Mouse (Mus musculus) MEL (cell line): ENCODE data around the gene Herpud2. TPM values are rescaled to one million over a fixed set of nuclear protein-coding genes. Genes with fewer than 3 reads are reported as not detected.

Source experiments
- DNase-seq: peaks from one replicate; pipeline ENCODE4 v3.0.0; 2011; ENCODE audit warnings: low read depth, low spot score
- H3K27ac ChIP-seq: 2 replicates; pipeline ENCODE4 v1.5.1; 2012; ENCODE audit warnings: low read depth, mild to moderate bottlenecking, control low read depth, low read length, moderate library complexity; ENCODE audit not compliant: control insufficient read depth
- H3K27me3 ChIP-seq, 2 experiments: fragments of 150-350 bp in 1 of 2; sonication (generic) in 1 of 2; 2 replicates each; pipeline ENCODE4 v1.6.1; 2012; ENCODE audit warnings: low read length in 2 of 2, mild to moderate bottlenecking in 2 of 2, improper control_type of control experiment in 1 of 2, moderate library complexity in 1 of 2; ENCODE audit not compliant: insufficient read depth in 2 of 2, control insufficient read depth in 1 of 2
- H3K36me3 ChIP-seq, 2 experiments: 2 replicates each; pipeline ENCODE4 v1.6.1; 2012 to 2014; ENCODE audit warnings: low read length in 2 of 2, improper control_type of control experiment in 1 of 2, inconsistent platforms in 1 of 2, mild to moderate bottlenecking in 1 of 2; ENCODE audit not compliant: insufficient read depth in 2 of 2, control insufficient read depth in 1 of 2
- H3K4me1 ChIP-seq, 2 experiments: fragments of 150-350 bp in 1 of 2; sonication (generic) in 1 of 2; 2 replicates each; pipeline ENCODE4 v1.6.1; 2012; ENCODE audit warnings: low read length in 2 of 2, improper control_type of control experiment in 1 of 2, mild to moderate bottlenecking in 1 of 2; ENCODE audit not compliant: insufficient read depth in 2 of 2, control insufficient read depth in 1 of 2
- H3K4me3 ChIP-seq, 2 experiments: fragments of 150-350 bp in 1 of 2; sonication (generic) in 1 of 2; 2 replicates each; pipeline ENCODE4 v1.5.1; 2012; ENCODE audit warnings: low read depth in 2 of 2, low read length in 2 of 2, mild to moderate bottlenecking in 2 of 2, moderate library complexity in 2 of 2, control low read depth in 1 of 2, improper control_type of control experiment in 1 of 2; ENCODE audit not compliant: control insufficient read depth in 1 of 2, insufficient read depth in 1 of 2
- H3K79me2 ChIP-seq: 2 replicates; pipeline ENCODE4 v1.6.1; 2012; ENCODE audit warnings: mild to moderate bottlenecking, low read length, moderate library complexity; ENCODE audit not compliant: control insufficient read depth, poor library complexity, insufficient read depth
- H3K9ac ChIP-seq: 2 replicates; pipeline ENCODE4 v1.6.1; 2012; ENCODE audit warnings: low read depth, mild to moderate bottlenecking, control low read depth, low read length, moderate library complexity; ENCODE audit not compliant: control insufficient read depth, poor library complexity, severe bottlenecking
- H3K9me3 ChIP-seq: fragments of 150-350 bp; sonication (generic); replicated peaks from 2 replicates; pipeline ENCODE4 v1.6.1; 2012; ENCODE audit warnings: mild to moderate bottlenecking, low read length, improper control_type of control experiment, moderate library complexity; ENCODE audit not compliant: insufficient read depth
- BHLHE40 ChIP-seq: IDR thresholded peaks from 2 replicates; pipeline ENCODE4 v1.6.1; 2012; ENCODE audit warnings: low read depth, mild to moderate bottlenecking, inconsistent platforms, low read length, improper control_type of control experiment, borderline replicate concordance
- CHD1 ChIP-seq: IDR thresholded peaks from 2 replicates; pipeline ENCODE4 v1.6.1; 2012; ENCODE audit warnings: low read depth, mild to moderate bottlenecking, inconsistent platforms, low read length, improper control_type of control experiment
- GATA1 ChIP-seq: IDR thresholded peaks from 2 replicates; pipeline ENCODE4 v1.6.1; 2011; ENCODE audit warnings: low read depth, low read length, improper control_type of control experiment
- KAT2A ChIP-seq: conservative IDR thresholded peaks from 2 replicates; pipeline ENCODE4 v1.6.1; 2012; ENCODE audit warnings: low read depth, low read length, improper control_type of control experiment, inconsistent platforms
- MYC ChIP-seq: IDR thresholded peaks from 2 replicates; pipeline ENCODE4 v1.6.1; 2011; ENCODE audit warnings: low read depth, mild to moderate bottlenecking, low read length, improper control_type of control experiment, moderate library complexity
- SIN3A ChIP-seq: IDR thresholded peaks from 2 replicates; pipeline ENCODE4 v1.6.1; 2012; ENCODE audit warnings: low read length, improper control_type of control experiment, inconsistent platforms
- UBTF ChIP-seq: IDR thresholded peaks from 2 replicates; pipeline ENCODE4 v1.6.1; 2012; ENCODE audit warnings: low read depth, mild to moderate bottlenecking, inconsistent platforms, low read length, improper control_type of control experiment, moderate library complexity, borderline replicate concordance; ENCODE audit not compliant: insufficient read depth
- polyA plus RNA-seq, 2 experiments: library from polyadenylated mRNA; stranded (reverse) in 1 of 2; unstranded in 1 of 2; fragments of >175 nt in 1 of 2; fragments of >200 nt in 1 of 2; gene quantifications; 2 replicates each; pipeline versions ENCODE4 v1.2.1 to v1.2.4; 2012; ENCODE audit warnings: low replicate concordance in 2 of 2, low read depth in 1 of 2; ENCODE audit not compliant: insufficient read length in 2 of 2, insufficient read depth in 1 of 2, missing spikeins in 1 of 2
- total RNA-seq: library from RNA; depleted of rRNA; stranded (reverse); fragments of 300-350 nt; gene quantifications from 2 replicates; pipeline ENCODE4 v1.2.3, GENCODE M21; 2012

Gene Herpud2
- total and polyA plus RNA-seq, 3 experiments, result 4.3 to 17.2 TPM; not detected in 1

DNA sequence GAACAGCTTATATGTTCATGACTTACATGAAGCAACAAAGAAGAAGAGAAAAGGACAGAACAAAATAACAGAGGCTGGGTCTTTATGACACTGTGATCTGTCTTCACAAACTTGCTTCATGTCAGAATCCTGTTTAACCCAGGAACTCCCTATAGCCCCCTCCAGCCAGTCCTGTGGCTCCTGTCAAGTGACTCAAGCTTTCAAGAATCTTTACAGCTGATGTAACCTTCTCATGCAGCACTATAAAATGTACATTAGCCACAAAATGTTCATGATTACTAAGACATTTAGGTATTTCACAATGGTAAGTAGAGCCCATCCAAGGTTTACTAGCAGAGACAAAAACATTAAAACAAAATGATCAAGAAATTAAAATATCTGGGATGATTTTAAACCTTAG is 1.4 kb upstream of the Herpud2 start:
- DNase-seq, result no peak
- Histone ChIP-seq H3K27me3 (no peaks in the 10 kb centered on the region), H3K9ac (no peak overlapping the region), H3K36me3 (peaks cover 0 to 26% of the 10 kb centered on the region in 2 experiments; a peak in 2 of 4 replicates), H3K27ac (no peak overlapping the region), H3K9me3 (no peaks in the 10 kb centered on the region), H3K79me2 (peaks cover 24% of the 10 kb centered on the region), H3K4me1 (peaks cover 3 to 8% of the 10 kb centered on the region in 2 experiments), H3K4me3 (no peak overlapping the region)
- TF ChIP-seq KAT2A, result no peak

DNA sequence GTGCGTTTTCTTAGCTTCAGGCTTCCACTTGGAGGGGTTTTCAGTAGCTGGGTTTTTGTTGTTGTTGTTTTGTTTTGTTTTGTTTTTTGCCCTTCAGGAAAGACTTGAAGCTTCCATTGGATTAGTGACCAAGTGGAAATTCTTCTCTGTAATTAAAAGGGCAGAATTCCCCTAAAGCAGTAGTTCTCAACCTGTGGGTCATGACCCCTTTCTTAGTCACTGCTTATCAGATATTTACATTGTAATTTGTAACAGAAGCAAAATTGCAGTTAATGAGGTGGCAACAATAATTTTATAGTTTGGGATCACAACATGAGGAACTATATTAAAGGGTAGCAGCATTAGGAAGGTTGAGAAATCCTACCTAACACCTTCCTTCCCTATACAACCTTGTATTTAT is 837 bp upstream of the Herpud2 start:
- Histone ChIP-seq H3K36me3 (peaks cover 0 to 29% of the 10 kb centered on the region in 2 experiments; a peak in 2 of 4 replicates), H3K4me3 (peak overlapping the region; percentile 72 to 94), H3K27me3 (no peaks in the 10 kb centered on the region), H3K27ac (peak overlapping the region; percentile 74), H3K79me2 (peaks cover 24% of the 10 kb centered on the region), H3K4me1 (peaks cover 3 to 10% of the 10 kb centered on the region in 2 experiments), H3K9me3 (no peaks in the 10 kb centered on the region), H3K9ac (peak overlapping the region; percentile 71)
- DNase-seq, result no peak
- TF ChIP-seq UBTF (no peak), GATA1 (0 out of 2 replicates have a peak, but pooled peaks have one; percentile 10)

DNA sequence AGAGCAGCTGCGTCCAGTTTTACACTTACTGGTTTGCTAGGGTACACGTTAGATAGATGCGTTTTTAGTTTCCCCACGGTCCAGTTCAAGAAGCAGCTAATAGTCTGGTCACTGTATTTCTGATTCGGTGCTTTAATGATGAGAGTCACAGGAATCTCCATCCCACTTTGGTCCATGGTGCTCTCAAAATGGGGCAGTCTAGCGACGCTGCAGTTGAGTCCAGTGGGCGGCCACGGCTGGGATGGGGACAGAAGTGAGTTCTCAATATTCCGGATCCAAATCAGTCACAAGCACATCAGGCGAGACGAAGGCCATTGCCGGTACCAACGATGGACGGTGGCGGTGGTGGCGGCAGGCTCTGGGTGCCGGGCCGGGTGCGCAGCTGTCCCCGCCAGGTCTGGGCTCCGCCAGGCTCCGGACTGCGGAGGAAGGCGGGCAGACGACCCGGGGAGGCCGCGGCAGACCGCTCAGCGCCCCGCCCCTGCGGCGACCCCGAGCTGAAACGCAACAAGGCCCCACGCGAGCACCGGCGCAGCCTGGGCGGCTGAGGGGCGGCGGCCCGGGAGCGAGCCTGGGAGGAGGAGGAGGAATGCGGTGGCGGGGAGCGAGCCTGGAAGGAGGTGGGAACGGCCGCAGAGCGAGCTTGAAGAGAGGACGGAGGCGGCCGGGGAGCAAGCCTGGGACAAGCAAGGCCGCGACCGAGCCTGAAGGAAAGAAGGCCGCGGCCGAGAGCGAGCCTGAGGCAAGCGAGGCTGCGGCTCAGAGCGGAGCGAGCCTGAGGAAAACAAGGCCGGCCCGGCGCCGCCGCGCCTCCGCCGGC is 619 bp downstream of the Herpud2 start:
- Histone ChIP-seq H3K27me3 (no peaks in the 10 kb centered on the region), H3K4me3 (peak overlapping the region; percentile 73 to 94), H3K9ac (peak overlapping the region; percentile 80), H3K79me2 (peaks cover 31% of the 10 kb centered on the region), H3K27ac (peak overlapping the region; percentile 68)
- peak; percentile 55 for DNase-seq
- no peak for TF ChIP-seq SIN3A
- peak; percentile 44; the same call in 1 of the 2 replicates for TF ChIP-seq CHD1
- peak; percentile 93; the same call in 1 of the 2 replicates for TF ChIP-seq UBTF
- no peak for TF ChIP-seq BHLHE40
- TF ChIP-seq MYC, result 0 out of 2 replicates have a peak, but pooled peaks have one; percentile 11
- TF ChIP-seq, all 39 proteins: peak for 3
- Histone ChIP-seq H3K36me3 (peaks cover 0 to 40% of the 10 kb centered on the region in 2 experiments; a peak in 2 of 4 replicates), H3K4me1 (peaks cover 6 to 13% of the 10 kb centered on the region in 2 experiments), H3K9me3 (no peaks in the 10 kb centered on the region)
